Mouse (Mus musculus) lung, adult 2 months (tissue): ENCODE measurements around the gene Cpa4.

ENCODE experiments used
- CTCF ChIP-seq: fragments of 200-500 bp; IDR thresholded peaks from 2 replicates; pipeline ENCODE4 v1.5.1; 2011; ENCODE audit warnings: mild to moderate bottlenecking, low read length, control low read depth; ENCODE audit not compliant: insufficient read depth
- POLR2A ChIP-seq: fragments of 200-500 bp; IDR thresholded peaks from 2 replicates; pipeline ENCODE4 v1.6.1; 2011; ENCODE audit warnings: low read depth, mild to moderate bottlenecking, control low read depth, low read length, borderline replicate concordance; ENCODE audit errors: extremely low read depth

GRCm38 (mm10) chr6:30556080-30556479 lies 12.1 kb upstream of the Cpa4 start:
- no peak for TF ChIP-seq CTCF
- TF ChIP-seq POLR2A = no peak
